Mouse (Mus musculus) liver, embryonic 14.5 days (tissue): ENCODE results near the gene Ajm1.

Experiments used
- CTCF ChIP-seq: IDR thresholded peaks from 2 replicates; pipeline ENCODE4 v1.5.1; 2016; ENCODE audit warnings: antibody characterized with exemption, low read depth, control low read depth
- EP300 ChIP-seq: IDR thresholded peaks from 2 replicates; pipeline ENCODE4 v1.6.1; 2016; ENCODE audit warnings: antibody characterized with exemption, low read depth

GRCm38 (mm10) chr2:25607761-25608622 is 26.4 kb upstream of the Ajm1 start, which contains the start of gene Rabl6:
- TF ChIP-seq CTCF (no peak), EP300 (no peak)
